Mouse (Mus musculus) erythroid progenitor cell, adult 5-6 weeks (primary cell): ENCODE data around the gene Pam. TPM values are rescaled to one million over a fixed set of nuclear protein-coding genes. Genes with fewer than 3 reads are reported as not detected.

Experiments used
- ATAC-seq: replicated peaks from 2 replicates; pipeline ENCODE4 v1.8.0; 2016; ENCODE audit warnings: moderate number of reproducible peaks, mild to moderate bottlenecking, moderate TSS enrichment, inconsistent platforms; ENCODE audit not compliant: poor library complexity, low FRiP score, severe bottlenecking
- total RNA-seq, 2 experiments: library from RNA; stranded (forward) in 1 of 2; stranded (reverse) in 1 of 2; fragments of 150-400 nt in 1 of 2; fragments of 186-747, 209-891 nt in 1 of 2; gene quantifications; 2 replicates each; pipeline versions ENCODE4 v1.2.3 to v1.2.4; 2015 to 2017; ENCODE audit warnings: low replicate concordance in 2 of 2

Gene Pam
- total RNA-seq, 2 experiments from 2014 or later = 0.42 TPM; not detected in 1

GRCm38 (mm10) chr1:97863140-97863539 lies 232.3 kb downstream of the Pam start:
- no peak for ATAC-seq

- no peak for ATAC-seq
These were observed 232.7 kb downstream of the Pam start for GRCm38 (mm10) chr1:97862734-97863133.

DNA sequence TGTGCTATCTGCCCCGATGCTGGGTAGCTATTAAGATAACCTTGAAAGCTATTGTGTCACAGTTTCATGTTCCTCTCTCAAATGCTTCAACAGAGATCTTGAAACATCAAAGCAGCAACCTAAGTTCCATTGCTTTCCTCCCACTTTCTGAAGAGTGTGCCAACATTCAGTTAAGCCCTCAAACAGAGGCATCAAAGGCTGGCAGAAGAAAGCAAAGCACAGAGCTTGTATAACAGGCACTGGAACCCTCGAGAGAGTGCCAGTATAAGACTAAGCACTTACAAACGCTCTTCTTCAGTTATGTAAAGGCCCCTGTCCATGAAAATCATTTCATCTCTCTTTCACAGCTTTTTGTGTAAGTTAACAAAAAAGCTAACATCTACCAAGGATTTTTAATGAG lies 241.2 kb downstream of the Pam start:
- ATAC-seq = no peak

- no peak for ATAC-seq
These were observed 243.8 kb downstream of the Pam start for GRCm38 (mm10) chr1:97851601-97852175.

DNA sequence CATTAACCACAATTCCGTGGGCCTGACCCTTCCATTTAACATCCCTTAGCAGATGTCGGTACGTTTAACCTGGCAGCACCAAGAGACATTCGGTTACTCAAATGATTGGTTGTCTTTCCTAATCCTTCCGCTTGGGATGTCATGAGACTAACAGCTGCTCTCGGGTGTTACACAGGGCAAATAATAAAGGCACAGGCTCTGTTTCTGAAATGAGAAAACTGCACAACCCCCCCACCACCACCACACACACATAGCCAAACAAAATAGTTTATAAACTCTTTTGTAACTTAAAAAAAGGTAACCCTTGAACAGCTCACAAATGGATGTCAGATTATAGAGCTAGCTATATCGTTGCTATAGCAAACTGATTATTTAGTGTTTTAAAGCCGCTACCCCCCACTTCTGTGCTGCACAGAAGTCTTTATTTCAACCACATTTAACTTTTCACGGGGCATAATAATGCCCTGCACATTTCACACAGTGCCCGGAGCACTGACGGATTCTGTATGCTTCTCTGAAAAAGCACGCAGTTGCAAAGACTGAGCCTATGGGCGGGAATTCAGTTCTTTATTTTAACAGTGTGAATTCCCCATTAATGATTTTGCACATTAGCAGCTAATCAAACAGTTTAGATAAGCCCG lies 246.7 kb downstream of the Pam start:
- no peak for ATAC-seq

DNA sequence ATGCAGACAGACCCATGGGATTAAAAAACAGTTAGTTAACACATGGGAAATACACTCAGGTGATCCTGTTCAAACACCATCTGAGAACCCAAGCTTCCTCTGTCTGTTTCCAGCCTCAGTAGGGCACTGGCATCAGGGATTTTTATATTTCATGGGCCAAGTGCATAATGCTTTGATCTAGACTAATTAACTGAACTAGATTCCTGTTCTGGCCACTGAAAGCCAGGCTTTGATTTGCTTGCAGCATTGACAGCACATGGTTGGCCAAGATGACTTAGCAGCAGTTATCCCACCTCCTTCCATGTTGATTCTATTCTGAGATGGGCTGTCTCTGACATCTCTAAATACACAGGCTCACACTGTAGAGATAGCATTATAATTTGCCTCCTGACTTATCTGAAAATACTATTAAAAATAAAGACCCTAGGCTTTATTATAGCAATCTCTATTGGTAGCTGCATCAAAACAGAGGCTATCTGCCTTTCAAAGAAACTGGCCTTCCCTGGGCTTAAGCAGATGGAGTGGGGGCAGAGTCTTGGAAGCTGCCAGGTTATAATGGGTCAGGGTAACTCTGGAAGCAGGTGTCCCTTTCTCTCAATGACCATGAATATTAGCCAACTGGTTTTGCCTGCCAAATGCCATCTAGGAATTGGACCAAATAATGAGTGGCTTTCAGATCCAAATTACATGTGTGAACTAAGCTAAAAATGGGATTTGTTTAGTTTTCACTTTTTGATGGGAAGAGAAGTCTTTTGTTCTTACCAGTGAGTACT lies 252.0 kb downstream of the Pam start:
- ATAC-seq = no peak

DNA sequence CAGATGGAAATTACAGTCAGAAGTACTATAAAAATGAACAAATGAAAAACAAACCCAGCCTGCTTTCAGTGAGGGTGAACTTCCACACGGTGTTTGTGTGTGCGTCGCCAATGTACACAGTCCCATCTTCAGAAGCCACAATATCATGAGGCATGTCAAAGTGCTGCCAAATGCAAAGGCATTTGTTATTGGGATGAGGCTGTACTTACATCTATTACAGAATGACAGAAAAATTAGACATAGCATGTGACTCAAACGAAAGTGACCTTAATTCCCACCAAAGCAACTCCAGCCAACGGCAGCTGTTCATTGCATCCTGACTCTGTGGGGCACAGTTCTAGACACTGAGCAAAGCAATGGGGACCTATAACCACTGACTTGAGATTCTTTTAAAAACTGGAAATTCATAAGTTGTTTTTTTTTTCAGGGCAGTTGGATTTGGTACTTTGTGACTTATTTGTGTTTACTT lies 261.1 kb downstream of the Pam start:
- no peak for ATAC-seq

DNA sequence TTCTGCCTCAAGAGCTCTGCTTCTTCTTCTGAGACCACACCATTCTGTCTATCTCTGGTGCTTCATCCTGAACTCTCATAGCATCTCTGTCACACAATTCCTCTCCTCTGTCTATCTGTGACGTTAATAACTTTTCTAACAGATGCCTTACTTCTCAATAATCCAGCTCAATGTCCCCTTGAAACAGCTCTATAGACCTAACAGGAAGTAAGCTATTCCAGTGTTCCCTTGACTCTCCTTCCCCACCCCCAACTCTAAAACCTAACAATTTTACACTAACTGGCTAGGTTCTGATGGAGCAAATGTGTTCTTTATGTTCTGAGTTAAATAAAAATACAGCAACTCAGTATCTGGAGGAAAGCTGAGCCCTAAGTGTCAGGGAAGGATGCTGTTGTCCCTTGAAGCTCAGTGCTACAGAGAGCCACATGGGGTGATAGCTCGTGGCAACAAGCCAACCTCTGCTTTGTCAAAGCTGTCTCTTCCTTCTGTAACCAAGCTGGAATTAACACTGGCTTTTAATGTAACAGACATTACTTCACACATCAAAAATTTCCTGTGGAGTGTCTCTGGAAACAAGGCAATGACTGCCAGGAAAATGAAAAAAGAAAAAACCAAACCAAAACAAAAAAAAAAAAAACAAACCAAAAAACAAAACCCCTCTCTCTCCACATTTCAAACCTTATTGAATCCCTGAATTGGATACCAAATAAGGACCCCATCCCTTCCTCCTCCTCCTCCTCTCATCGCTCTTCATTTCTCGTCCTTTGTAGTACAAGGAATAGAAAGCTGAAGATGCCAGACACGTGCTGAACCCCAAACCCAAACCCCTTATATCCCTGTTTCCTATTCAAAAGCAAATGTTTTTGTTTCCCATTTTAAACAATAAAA lies 261.7 kb downstream of the Pam start:
- ATAC-seq = no peak

DNA sequence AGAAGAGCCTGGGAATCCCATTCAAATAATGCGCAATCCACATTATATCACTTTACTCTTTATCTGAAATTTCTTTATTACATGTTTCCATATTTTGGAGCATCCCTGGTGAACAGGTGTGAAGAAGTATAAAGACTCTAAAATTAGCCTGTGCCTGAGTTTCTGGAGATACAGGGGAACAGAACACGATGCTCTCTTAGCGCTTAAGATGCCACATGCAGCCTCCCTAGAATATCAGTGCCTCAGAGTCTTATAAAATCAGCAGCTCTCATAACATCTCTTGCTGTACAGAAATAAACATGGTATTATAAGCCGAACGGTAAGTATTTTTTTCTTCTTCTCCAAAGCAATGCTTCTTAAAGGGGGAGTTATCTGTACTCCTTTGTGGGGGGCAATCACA lies 267.4 kb downstream of the Pam start:
- ATAC-seq = no peak

GRCm38 (mm10) chr1:97827566-97827965 lies 267.9 kb downstream of the Pam start:
- no peak for ATAC-seq

DNA sequence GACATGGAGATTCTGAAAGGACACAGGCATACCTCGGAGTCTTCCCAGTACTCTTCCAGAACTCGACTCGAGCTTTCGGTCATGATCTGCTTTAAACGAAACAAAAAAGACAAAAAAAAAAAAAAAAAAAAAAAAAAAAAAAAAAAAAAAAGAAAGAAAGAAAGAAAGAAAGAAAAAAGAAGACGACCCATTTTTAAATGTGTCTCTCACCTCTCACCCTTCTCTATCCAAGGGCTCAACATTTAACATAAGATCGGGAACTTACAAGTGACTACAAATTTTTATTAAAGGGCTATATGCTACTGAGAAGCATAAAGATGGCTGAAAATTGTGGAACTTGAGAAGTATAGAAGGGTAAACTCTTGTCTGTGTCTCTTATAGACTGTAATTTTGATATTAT lies 272.5 kb downstream of the Pam start:
- no peak for ATAC-seq

DNA sequence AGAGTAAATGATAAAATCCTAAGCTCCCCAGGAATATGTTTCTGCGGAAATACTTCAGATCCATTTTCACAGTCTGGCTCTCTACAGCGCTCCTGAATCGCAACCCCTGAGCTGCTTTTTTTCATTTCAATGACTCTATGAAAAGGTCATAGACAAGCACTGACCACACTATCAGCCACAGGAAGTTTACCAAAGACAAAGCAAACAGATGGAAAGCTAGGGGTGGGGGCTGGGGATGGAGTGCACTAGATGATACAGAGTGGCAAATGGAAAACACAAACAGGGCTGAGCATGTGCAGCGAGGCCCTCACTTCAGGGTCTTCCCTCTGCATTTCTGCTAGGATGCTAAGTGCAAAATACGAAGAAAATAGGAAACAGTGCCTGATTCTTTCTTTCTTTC lies 273.2 kb downstream of the Pam start:
- no peak for ATAC-seq

GRCm38 (mm10) chr1:97821282-97821681 lies 274.2 kb downstream of the Pam start:
- ATAC-seq = no peak

- ATAC-seq = no peak
These were observed 286.1 kb downstream of the Pam start for GRCm38 (mm10) chr1:97809255-97809912.

- ATAC-seq = no peak
These were observed 290.9 kb downstream of the Pam start for GRCm38 (mm10) chr1:97804520-97804919.

- no peak for ATAC-seq
These were observed 293.1 kb downstream of the Pam start for GRCm38 (mm10) chr1:97802207-97802902.

DNA sequence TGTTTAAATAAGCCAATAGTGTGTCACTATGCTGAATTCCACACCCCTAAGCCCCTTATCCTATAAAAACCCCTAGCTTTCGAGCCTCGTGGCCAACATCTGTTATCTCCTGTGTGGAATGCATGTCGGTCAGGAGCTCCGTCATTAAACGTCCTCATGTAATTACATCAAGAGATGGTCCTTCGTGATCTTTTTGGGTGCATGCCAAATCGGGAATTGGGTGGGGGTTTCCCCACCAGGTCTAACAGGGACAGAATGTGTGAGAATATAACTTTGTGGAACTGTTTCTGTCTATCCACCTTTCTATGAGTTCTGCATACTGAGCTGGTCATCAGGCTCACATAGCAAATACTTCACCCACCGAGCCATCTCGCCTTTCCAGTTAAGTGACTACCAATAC lies 299.5 kb downstream of the Pam start:
- no peak for ATAC-seq

- no peak for ATAC-seq
These were observed 301.3 kb downstream of the Pam start for GRCm38 (mm10) chr1:97794110-97794509.

DNA sequence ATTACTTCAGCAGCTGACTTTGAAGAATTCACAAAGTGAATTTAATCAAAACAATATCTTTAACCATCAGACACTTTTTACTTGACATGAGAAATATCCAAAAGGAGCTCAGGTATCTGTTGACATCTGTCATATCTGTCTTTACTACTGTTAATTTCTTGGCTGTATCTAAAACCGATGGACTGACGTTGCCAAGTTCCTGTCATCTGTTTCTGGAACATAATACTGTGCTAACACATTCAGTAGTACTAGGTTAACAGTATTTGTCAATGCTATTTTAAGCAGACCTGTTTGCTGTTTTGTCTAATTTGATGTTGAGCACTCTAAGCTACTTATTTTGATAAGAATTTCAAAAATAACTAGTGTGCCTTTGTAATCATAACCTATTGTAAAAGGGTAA lies 307.0 kb downstream of the Pam start:
- no peak for ATAC-seq
